Comparison of ENCODE assay signal across 9 mouse cellular contexts in genomic region chr3:129224806-129225576, GRCm38 (mm10). TPM values are rescaled to one million over a fixed set of nuclear protein-coding genes. Genes with fewer than 3 reads are reported as not detected.
DNase-seq lines count a peak whose midpoint lies in the region; ATAC-seq lines count a peak whose summit lies in the region.
"Had no signal": no experiment of that assay in that cellular context is flagged by ENCODE, and none has a peak within 500 bp of the region (broad histone marks: within the 10 kb centered on the region; RNA-seq: fewer than 3 reads in every experiment).

No protein-coding gene starts in this region.

- H3K4me1 ChIP-seq in neural tube, embryonic 15.5 days = peaks cover 11% of the 10 kb centered on the region; the same call in 1 of the 2 replicates
- no peaks in the 10 kb centered on the region for H3K4me1 ChIP-seq in intestine, embryonic 14.5 days (replicated peaks; ENCODE audit: control insufficient read depth, insufficient read depth, low read length)
- peaks cover 9% of the 10 kb centered on the region; the same call in 1 of the 2 replicates for H3K4me1 ChIP-seq in limb, embryonic 13.5 days

- H3K27ac ChIP-seq in neural tube, embryonic 15.5 days (replicated peaks) = no peak overlapping the region
- peak overlapping the region; percentile 65; the same call in 1 of the 2 replicates for H3K27ac ChIP-seq in intestine, embryonic 14.5 days (ENCODE audit: low read depth)
- H3K27ac ChIP-seq in limb, embryonic 13.5 days = no peak overlapping the region

- WGBS in neural tube, embryonic 15.5 days = 1% methylated on average over 40 of the region's 40 CpGs
- under 1% methylated on average over 40 of the region's 40 CpGs for WGBS in intestine, embryonic 14.5 days
- under 1% methylated on average over 40 of the region's 40 CpGs for WGBS in limb, embryonic 13.5 days

- no peak for ATAC-seq in neural tube, embryonic 15.5 days (ENCODE audit: low FRiP score)
- ATAC-seq in intestine, embryonic 14.5 days (replicated peaks; ENCODE audit: low FRiP score, low TSS enrichment, low read depth) = peak; percentile 76
- no peak for ATAC-seq in limb, embryonic 13.5 days (ENCODE audit: low FRiP score, low read depth)
- no peak for ATAC-seq in megakaryocyte, adult 5-6 weeks (ENCODE audit: poor library complexity, severe bottlenecking)
- ATAC-seq: inflammation-experienced regulatory T-cells, adult 6 months had no signal

- H3K9ac ChIP-seq in neural tube, embryonic 15.5 days (replicated peaks) = no peak overlapping the region
- H3K9ac ChIP-seq in intestine, embryonic 14.5 days (ENCODE audit: low read length) = peak overlapping the region; percentile 36
- no peak overlapping the region for H3K9ac ChIP-seq in limb, embryonic 13.5 days

- no peak overlapping the region for H3K4me2 ChIP-seq in neural tube, embryonic 15.5 days
- peak overlapping the region; percentile 40 for H3K4me2 ChIP-seq in intestine, embryonic 14.5 days (ENCODE audit: low read length)
- H3K4me2 ChIP-seq in limb, embryonic 13.5 days (replicated peaks) = peak overlapping the region; percentile 40

- DNase-seq in neural tube, embryonic 10.5 days (ENCODE audit: extremely low spot score, low spot score) = peak; percentile 64
- DNase-seq in intestine, embryonic 14.5 days (ENCODE audit: low spot score) = peak; percentile 79
- no peak for DNase-seq in right cerebral cortex, postnatal 4 days
- DNase-seq in Muller cell, postnatal 12 days (ENCODE audit: inconsistent ontology term) = no peak

- no peak overlapping the region for H3K4me3 ChIP-seq in neural tube, embryonic 15.5 days (replicated peaks)
- H3K4me3 ChIP-seq in intestine, embryonic 14.5 days (ENCODE audit: low read depth, low read length) = peak overlapping the region; percentile 35
- peak overlapping the region; percentile 12; the same call in 1 of the 2 replicates for H3K4me3 ChIP-seq in limb, embryonic 13.5 days

- no peaks in the 10 kb centered on the region for H3K36me3 ChIP-seq in neural tube, embryonic 15.5 days
- H3K36me3 ChIP-seq in intestine, embryonic 14.5 days (ENCODE audit: control insufficient read depth, insufficient read depth, low read length) = no peaks in the 10 kb centered on the region
- H3K36me3 ChIP-seq in limb, embryonic 13.5 days = no peaks in the 10 kb centered on the region

- H3K9me3 ChIP-seq in neural tube, embryonic 15.5 days (replicated peaks) = no peaks in the 10 kb centered on the region
- H3K9me3 ChIP-seq in intestine, embryonic 14.5 days (ENCODE audit: control insufficient read depth, low read length) = no peaks in the 10 kb centered on the region
- no peaks in the 10 kb centered on the region for H3K9me3 ChIP-seq in limb, embryonic 13.5 days

- H3K27me3 ChIP-seq in neural tube, embryonic 15.5 days (replicated peaks) = peaks cover 82% of the 10 kb centered on the region
- peaks cover 84% of the 10 kb centered on the region for H3K27me3 ChIP-seq in intestine, embryonic 14.5 days (replicated peaks; ENCODE audit: control insufficient read depth, insufficient read depth, low read length)
- peaks cover 89% of the 10 kb centered on the region for H3K27me3 ChIP-seq in limb, embryonic 13.5 days

RNA-seq across cellular contexts. Expression of gene Pitx2, which starts 25.3 kb away (rescaled TPM):
- 5.1 and 5.2 TPM in 2 replicates for polyA plus RNA-seq in neural tube, embryonic 15.5 days (2015; fragmentation: Nextera tagmentation; extraction: Ambion mirVana)
- 35.6 and 48.0 TPM in 2 replicates for polyA plus RNA-seq in intestine, embryonic 14.5 days (2014; fragmentation: Nextera tagmentation; extraction: Ambion mirVana)
- polyA plus RNA-seq in limb, embryonic 13.5 days (2015; fragmentation: Nextera tagmentation; extraction: Ambion mirVana) = 21.2 and 26.3 TPM in 2 replicates
- total RNA-seq in megakaryocyte, adult 5-6 weeks (2015) = not detected in 2 replicates
- total RNA-seq in megakaryocyte, adult 5-6 weeks (2017) = not detected in 2 replicates
- polyA plus RNA-seq: cortical plate, adult 2 months had no signal

Comparison
In these comparisons a context has a peak if more than half of its experiments do, and no peak if none do; other contexts are left out.
1. DNase-seq: peak in neural tube, embryonic 10.5 days (single experiment) and intestine, embryonic 14.5 days (single experiment); none in right cerebral cortex, postnatal 4 days (single experiment) and Muller cell, postnatal 12 days (single experiment).